Mouse (Mus musculus) heart, postnatal 0 days (tissue): ENCODE measurements around the gene Sestd1. TPM values are rescaled to one million over a fixed set of nuclear protein-coding genes. Genes with fewer than 3 reads are reported as not detected.

Experiments used
- ATAC-seq: fragments of 200-750 bp; cut with Nextera tagmentation; 2 replicates; pipeline ENCODE4 v1.8.0; 2017; ENCODE audit warnings: low read depth, moderate number of reproducible peaks, moderate library complexity; ENCODE audit not compliant: insufficient read depth
- DNase-seq: peaks from one replicate; pipeline ENCODE4 v3.0.0-alpha.2; 2016; ENCODE audit warnings: low spot score
- H3K27ac ChIP-seq: fragments of 300-500 bp; sonication (generic); 2 replicates; pipeline ENCODE4 v1.5.1; 2014; ENCODE audit warnings: low read depth, mild to moderate bottlenecking
- H3K27me3 ChIP-seq: fragments of 300-500 bp; sonication (generic); 2 replicates; pipeline ENCODE4 v1.6.1; 2014; ENCODE audit warnings: low read length, mixed read lengths; ENCODE audit not compliant: control insufficient read depth, insufficient read depth
- H3K36me3 ChIP-seq: fragments of 300-500 bp; sonication (generic); replicated peaks from 2 replicates; pipeline ENCODE4 v1.6.1; 2014; ENCODE audit warnings: low read length, mixed read lengths; ENCODE audit not compliant: control insufficient read depth, insufficient read depth
- H3K4me1 ChIP-seq: fragments of 300-500 bp; sonication (generic); 2 replicates; pipeline ENCODE4 v1.6.1; 2014; ENCODE audit warnings: antibody characterized with exemption; ENCODE audit not compliant: control insufficient read depth, insufficient read depth
- H3K4me2 ChIP-seq: fragments of 300-500 bp; sonication (generic); 2 replicates; pipeline ENCODE4 v1.6.1; 2014; ENCODE audit warnings: low read depth, mild to moderate bottlenecking, low read length, moderate library complexity
- H3K4me3 ChIP-seq: fragments of 300-500 bp; sonication (generic); 2 replicates; pipeline ENCODE4 v1.5.1; 2014; ENCODE audit warnings: low read depth, low read length
- H3K9ac ChIP-seq: fragments of 300-500 bp; sonication (generic); replicated peaks from 2 replicates; pipeline ENCODE4 v1.6.1; 2014; ENCODE audit warnings: low read depth, low read length, mixed read lengths
- H3K9me3 ChIP-seq: fragments of 300-500 bp; sonication (generic); replicated peaks from 2 replicates; pipeline ENCODE4 v1.6.1; 2016; ENCODE audit warnings: low read length; ENCODE audit not compliant: control insufficient read depth
- CTCF ChIP-seq: IDR thresholded peaks from 2 replicates; pipeline ENCODE4 v1.5.1; 2016; ENCODE audit warnings: antibody characterized with exemption, control low read depth, low read depth
- EP300 ChIP-seq: IDR thresholded peaks from 2 replicates; pipeline ENCODE4 v1.6.1; 2016; ENCODE audit warnings: antibody characterized with exemption, low read depth
- WGBS: fragments of 180-500 bp; shearing (Covaris S2); extraction: QIAGEN DNeasy Blood & Tissue Kit; methylation state at CpG from one replicate; pipeline ENCODE4 v1.1.7; 2014; 5-methylcytosine and 5-hydroxymethylcytosine counted together
- polyA plus RNA-seq: library from polyadenylated mRNA; unstranded; fragments of >200 nt; fragmentation: Nextera tagmentation; extraction: Ambion mirVana; gene quantifications from 2 replicates; pipeline ENCODE4 v1.2.1, GENCODE M21; 2015
- total RNA-seq: library from RNA; depleted of rRNA; stranded (reverse); fragments of >200 nt; gene quantifications from 2 replicates; pipeline ENCODE4 v1.2.3, GENCODE M21; 2014; ENCODE audit warnings: low replicate concordance

Gene Sestd1
- total and polyA plus RNA-seq, 2 experiments from 2014 or later: 9.7 to 9.8 TPM

- peaks cover 3% of the 10 kb centered on the region; the same call in 1 of the 2 replicates for H3K4me1 ChIP-seq
- 81% methylated on average over 6 of the region's 6 CpGs for WGBS
- no peak overlapping the region for H3K4me3 ChIP-seq
- no peaks in the 10 kb centered on the region for H3K9me3 ChIP-seq
- no peaks in the 10 kb centered on the region for H3K27me3 ChIP-seq
- H3K36me3 ChIP-seq: no peaks in the 10 kb centered on the region
- no peak for DNase-seq
- ATAC-seq: no peak
- no peak overlapping the region for H3K27ac ChIP-seq
- TF ChIP-seq CTCF: no peak
- TF ChIP-seq EP300: no peak
- no peak overlapping the region for H3K4me2 ChIP-seq
- H3K9ac ChIP-seq: no peak overlapping the region
Observed at GRCm38 (mm10) chr2:77302655-77303348, 22.4 kb upstream of the Sestd1 start.

- Histone ChIP-seq H3K27me3 (no peaks in the 10 kb centered on the region), H3K4me2 (no peak overlapping the region), H3K9me3 (no peaks in the 10 kb centered on the region), H3K27ac (no peak overlapping the region), H3K4me1 (no peaks in the 10 kb centered on the region), H3K36me3 (no peaks in the 10 kb centered on the region), H3K4me3 (no peak overlapping the region), H3K9ac (no peak overlapping the region)
- DNase-seq: no peak
- TF ChIP-seq CTCF (no peak), EP300 (no peak)
- 76% methylated on average over 9 of the region's 9 CpGs for WGBS
- ATAC-seq: no peak
Observed at GRCm38 (mm10) chr2:77301687-77302389, 21.4 kb upstream of the Sestd1 start.

- no peak overlapping the region for H3K4me2 ChIP-seq
- no peaks in the 10 kb centered on the region for H3K9me3 ChIP-seq
- H3K27me3 ChIP-seq: no peaks in the 10 kb centered on the region
- no peak for ATAC-seq
- 71% methylated on average over 6 of the region's 6 CpGs for WGBS
- no peaks in the 10 kb centered on the region for H3K4me1 ChIP-seq
- no peak for DNase-seq
- no peaks in the 10 kb centered on the region for H3K36me3 ChIP-seq
- H3K9ac ChIP-seq: no peak overlapping the region
- no peak overlapping the region for H3K4me3 ChIP-seq
- H3K27ac ChIP-seq: no peak overlapping the region
- TF ChIP-seq EP300 (no peak), CTCF (no peak)
Observed at GRCm38 (mm10) chr2:77289701-77290100, 9.3 kb upstream of the Sestd1 start.

- H3K9me3 ChIP-seq: no peaks in the 10 kb centered on the region
- no peaks in the 10 kb centered on the region for H3K4me1 ChIP-seq
- TF ChIP-seq CTCF: no peak
- no peak for TF ChIP-seq EP300
- H3K27ac ChIP-seq: no peak overlapping the region
- H3K4me3 ChIP-seq: no peak overlapping the region
- ATAC-seq: no peak
- DNase-seq: no peak
- H3K4me2 ChIP-seq: no peak overlapping the region
- 59% methylated on average over 2 of the region's 2 CpGs for whole genome bisulfite sequencing
- no peak overlapping the region for H3K9ac ChIP-seq
- no peaks in the 10 kb centered on the region for H3K36me3 ChIP-seq
- no peaks in the 10 kb centered on the region for H3K27me3 ChIP-seq
Observed at GRCm38 (mm10) chr2:77286755-77287154, 6.4 kb upstream of the Sestd1 start.

GRCm38 (mm10) chr2:77284281-77284899 lies 4.0 kb upstream of the Sestd1 start:
- H3K4me1 ChIP-seq: 0 out of 2 replicates have a peak, but pooled peaks cover 4% of the 10 kb centered on the region
- no peak overlapping the region for H3K27ac ChIP-seq
- TF ChIP-seq EP300 (no peak), CTCF (no peak)
- H3K4me2 ChIP-seq: no peak overlapping the region
- H3K36me3 ChIP-seq: no peaks in the 10 kb centered on the region
- DNase-seq (no peak), ATAC-seq (no peak)
- H3K9ac ChIP-seq: no peak overlapping the region
- H3K27me3 ChIP-seq: no peaks in the 10 kb centered on the region
- WGBS: 64% methylated on average over 2 of the region's 2 CpGs
- H3K9me3 ChIP-seq: no peaks in the 10 kb centered on the region
- H3K4me3 ChIP-seq: no peak overlapping the region
